Comparison of ENCODE assay signal across 29 mouse cellular contexts in the genomic region with DNA sequence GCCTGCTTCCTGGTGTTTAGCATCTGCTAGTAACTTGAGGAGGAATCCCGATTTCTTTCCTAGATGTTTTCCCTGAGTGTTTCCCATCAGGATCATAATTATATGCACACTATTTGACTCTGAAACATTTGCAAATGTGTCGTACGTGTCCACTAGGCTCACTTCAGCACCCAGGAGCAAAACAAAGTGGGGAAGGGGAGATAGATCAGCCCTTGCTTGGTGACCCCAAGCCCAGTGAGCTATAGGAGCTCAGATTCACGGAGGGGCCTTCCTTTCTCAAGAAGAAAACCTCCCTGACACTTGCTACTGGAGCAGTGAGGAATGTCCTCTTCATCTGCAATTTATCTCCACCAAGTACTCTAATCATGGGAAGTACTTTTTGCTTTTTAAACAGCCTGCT. TPM values are rescaled to one million over a fixed set of nuclear protein-coding genes. Genes with fewer than 3 reads are reported as not detected.
"Had no signal": no experiment of that assay in that cellular context is flagged by ENCODE, and none has a peak within 500 bp of the region (broad histone marks: within the 10 kb centered on the region; RNA-seq: fewer than 3 reads in every experiment).

No protein-coding gene starts in this region.

- H3K4me3 ChIP-seq: embryonic facial prominence, embryonic 10.5 days; embryonic facial prominence, embryonic 12.5 days; embryonic facial prominence, embryonic 13.5 days; embryonic facial prominence, embryonic 15.5 days; erythroblast, embryonic 14.5 days; forebrain, embryonic 10.5 days; forebrain, embryonic 12.5 days; forebrain, embryonic 13.5 days; forebrain, embryonic 15.5 days; gastrocnemius, adult 2 months; heart, adult 2 months had no signal

- H3K9ac ChIP-seq: embryonic facial prominence, embryonic 12.5 days; embryonic facial prominence, embryonic 13.5 days; embryonic facial prominence, embryonic 15.5 days; forebrain, embryonic 12.5 days; forebrain, embryonic 13.5 days; forebrain, embryonic 15.5 days; forebrain, postnatal 0 days had no signal

- H3K36me3 ChIP-seq: embryonic facial prominence, embryonic 10.5 days; embryonic facial prominence, embryonic 12.5 days; embryonic facial prominence, embryonic 13.5 days; embryonic facial prominence, embryonic 15.5 days; forebrain, embryonic 10.5 days; forebrain, embryonic 12.5 days; forebrain, embryonic 15.5 days had no signal

- H3K4me1 ChIP-seq: embryonic facial prominence, embryonic 15.5 days had no signal

- H3K27ac ChIP-seq: embryonic facial prominence, embryonic 10.5 days; embryonic facial prominence, embryonic 12.5 days; embryonic facial prominence, embryonic 13.5 days; embryonic facial prominence, embryonic 15.5 days; forebrain, embryonic 10.5 days; forebrain, embryonic 12.5 days; forebrain, embryonic 13.5 days; forebrain, embryonic 15.5 days; gastrocnemius, adult 2 months; heart, adult 2 months had no signal

- H3K27me3 ChIP-seq: embryonic facial prominence, embryonic 15.5 days; forebrain, embryonic 12.5 days; forebrain, embryonic 13.5 days; forebrain, embryonic 15.5 days had no signal

- DNase-seq: cerebellum, adult 2 months; cerebellum, adult 8-10 months; cerebellum, adult 9-10 months; cerebellum, adult 9-11 months; cerebellum, postnatal 10 days; cerebellum, postnatal 14 days; cerebellum, postnatal 25 days; cerebellum, postnatal 36 days; embryo, embryonic 11 days; forebrain, postnatal 0 days; gastrocnemius, adult 2 months; gastrocnemius, postnatal 10 days; gastrocnemius, postnatal 14 days; gastrocnemius, postnatal 25 days; gastrocnemius, postnatal 36 days; heart, adult 18-20 months; heart, adult 2 months had no signal

- ATAC-seq: forebrain, embryonic 13.5 days; forebrain, embryonic 14.5 days; forebrain, embryonic 15.5 days; forebrain, embryonic 16.5 days; forebrain, postnatal 0 days had no signal

- H3K9me3 ChIP-seq: embryonic facial prominence, embryonic 10.5 days; embryonic facial prominence, embryonic 12.5 days; embryonic facial prominence, embryonic 13.5 days; embryonic facial prominence, embryonic 15.5 days; forebrain, embryonic 10.5 days; forebrain, embryonic 12.5 days; forebrain, embryonic 13.5 days; forebrain, embryonic 15.5 days had no signal

- H3K4me2 ChIP-seq: embryonic facial prominence, embryonic 12.5 days; embryonic facial prominence, embryonic 13.5 days; embryonic facial prominence, embryonic 15.5 days; forebrain, embryonic 12.5 days; forebrain, embryonic 13.5 days; forebrain, embryonic 15.5 days had no signal

RNA-seq across cellular contexts. Expression of a gene that starts 40.7 kb away (rescaled TPM):
- total RNA-seq: common myeloid progenitor, adult 5-6 weeks had no signal
- polyA plus RNA-seq: erythroblast, embryonic 14.5 days had no signal
